Mouse (Mus musculus) layer of hippocampus, adult 6 months (tissue): ENCODE results near the gene Miip. TPM values are rescaled to one million over a fixed set of nuclear protein-coding genes. Genes with fewer than 3 reads are reported as not detected.

ENCODE experiments used
- long read RNA-seq, 2 experiments: library from polyadenylated mRNA; unstranded; transcript quantifications; one replicate each; pipeline ENCODE4 v2.0.0; 2019 to 2020
- polyA plus RNA-seq: library from polyadenylated mRNA; unstranded; fragments of <200 nt; fragmentation: Nextera tagmentation; gene quantifications from 2 replicates; pipeline ENCODE4 v1.2.3, GENCODE M21; 2021

Gene Miip
- polyA plus RNA-seq = 5.2 and 5.8 TPM in 2 replicates
- long read RNA-seq, experiment 1, transcript Miip-201 (10 exons, 1,813 nt) = major isoform, 5 of 11 reads
- long read RNA-seq, experiment 1, partial matches to known transcripts = 0 of 11 reads
- long read RNA-seq, experiment 1, other reads (novel, unspliced or antisense) = 6 of 11 reads
- long read RNA-seq, experiment 2, transcript Miip-201 (10 exons, 1,813 nt) = major isoform, 15 of 94 reads
- long read RNA-seq, experiment 2, transcript Miip-205 (9 exons, 1,909 nt) = minor isoform, 5 of 94 reads
- long read RNA-seq, experiment 2, partial matches to known transcripts = 0 of 94 reads
- long read RNA-seq, experiment 2, other reads (novel, unspliced or antisense) = 74 of 94 reads

DNA sequence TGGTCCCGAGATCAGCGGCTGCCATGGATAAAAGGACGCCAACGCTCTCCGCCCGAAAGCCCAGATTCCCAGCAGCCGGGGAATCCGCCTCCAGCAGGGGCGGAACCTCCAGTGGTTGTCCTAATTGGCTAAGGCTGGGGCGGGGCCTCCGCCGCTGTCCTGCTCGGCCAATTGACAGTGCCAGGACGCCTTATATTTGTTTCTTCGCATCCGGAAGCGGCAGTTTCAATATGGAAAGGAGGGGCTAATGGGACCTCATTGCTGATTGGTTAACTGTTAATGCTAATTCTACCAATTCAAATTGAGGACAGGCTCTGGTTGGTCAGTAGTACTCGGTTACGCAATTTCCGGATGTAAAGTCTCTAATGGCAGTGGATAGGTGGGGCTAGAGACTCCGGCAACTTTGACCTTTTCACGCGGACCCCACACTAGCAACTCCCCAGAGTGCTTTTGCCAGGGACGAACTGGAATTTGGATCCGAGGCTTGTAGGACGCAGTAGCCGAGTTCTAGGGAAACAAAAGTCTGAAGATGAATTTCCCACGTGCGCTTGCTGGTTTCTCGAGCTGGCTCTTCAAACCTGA, at the start of gene Miip, which contains the start of gene Fv1:
TSS of gene Miip (minus strand) at position 367 of the 582 bp plus-strand sequence.
TSS of gene Fv1 (plus strand) at position 530 of the 582 bp plus-strand sequence.

DNA sequence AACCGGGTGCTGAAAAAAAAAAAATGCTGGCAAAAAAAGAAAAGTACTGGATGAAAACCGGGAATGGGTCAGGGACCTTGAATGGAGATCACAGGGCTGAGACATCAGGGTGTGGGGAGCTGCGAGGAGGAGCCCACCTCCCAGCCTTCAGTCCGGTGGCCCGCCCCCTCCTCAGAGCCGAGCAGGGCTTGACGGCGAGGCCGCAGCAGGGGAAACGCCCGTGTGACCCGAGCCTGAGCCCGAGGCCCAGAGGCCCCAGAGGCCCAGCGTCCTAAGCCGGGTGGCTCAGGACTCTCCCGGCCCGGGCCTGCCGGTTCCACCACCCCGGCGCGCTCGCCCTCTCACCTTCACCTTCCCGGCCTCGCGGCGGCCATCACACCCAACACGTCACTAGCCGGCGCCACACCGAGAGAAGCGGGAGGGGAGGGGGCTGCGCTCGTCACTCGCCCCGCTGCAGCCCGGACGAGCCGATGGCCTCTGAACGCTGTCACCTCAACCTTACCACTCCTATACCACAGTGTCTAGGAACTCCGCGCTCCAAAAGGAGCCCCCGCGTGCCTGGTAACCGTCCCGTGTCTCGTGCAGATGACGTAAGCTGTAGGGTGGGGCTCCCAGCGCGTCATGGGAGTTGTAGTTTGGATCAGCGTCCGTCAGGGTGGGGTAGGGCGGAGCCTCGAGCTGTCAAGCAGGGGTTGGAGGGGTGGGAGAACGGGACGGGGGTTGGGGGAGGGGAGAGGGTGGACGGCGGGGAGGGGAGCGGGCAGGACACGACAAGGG, 35.9 kb upstream of the Miip start, which contains the start of gene Mfn2:
TSS of gene Mfn2 (minus strand) at position 392 of the 777 bp plus-strand sequence.

DNA sequence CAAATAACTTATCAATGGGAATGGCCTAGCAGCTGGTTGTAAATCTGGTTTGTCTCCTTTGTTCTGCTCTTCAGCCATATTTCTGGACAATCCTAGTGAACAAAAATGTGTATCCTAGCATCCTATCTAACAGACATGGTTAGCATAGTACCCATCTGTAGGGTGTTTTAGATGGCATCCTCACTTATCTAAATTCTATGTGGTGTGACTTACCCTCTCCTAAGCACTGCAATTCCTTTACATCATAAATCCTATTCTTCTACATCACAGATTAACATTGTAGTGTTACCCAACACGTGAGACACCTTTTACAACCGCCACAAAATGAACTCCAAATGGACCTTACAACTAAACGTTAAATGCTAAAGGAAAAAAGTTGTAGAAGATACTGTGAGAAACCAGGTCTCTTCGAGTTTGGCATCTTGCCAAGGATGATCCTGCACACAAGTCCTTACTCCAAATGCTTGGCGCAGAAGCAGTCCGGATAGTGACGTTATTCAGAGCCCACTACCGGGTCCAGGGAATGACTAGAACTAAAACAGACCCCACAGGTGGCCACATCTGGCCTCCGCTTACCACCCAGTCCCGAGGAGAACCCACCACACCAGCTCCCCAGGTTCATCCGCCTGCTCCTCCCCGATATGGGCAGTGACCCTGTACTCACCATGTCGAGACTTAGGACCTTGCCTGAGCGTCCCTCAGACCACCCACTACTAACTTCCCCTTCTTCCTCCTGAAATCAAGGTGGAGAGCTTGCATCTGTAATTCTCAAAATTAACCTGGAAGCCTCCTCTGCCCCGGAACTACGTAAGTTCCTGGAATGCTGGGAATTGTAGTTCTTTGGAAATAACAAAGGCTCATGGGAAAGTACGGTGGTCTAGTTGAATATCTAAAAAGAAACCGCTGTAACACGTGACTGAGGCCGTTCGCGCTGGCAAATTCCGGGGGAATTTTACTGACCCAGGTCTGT, 20.7 kb downstream of the Miip start, which contains the start of gene Zfp933:
TSS of gene Zfp933 (minus strand) at position 753 of the 970 bp plus-strand sequence.

Other genes with a start within 250 kb of the Miip start
- gene Zfp979, start 226.3 kb downstream of the Miip start, polyA plus RNA-seq = 0.38 and 0.60 TPM in 2 replicates
- gene Zfp534, start 166.3 kb downstream of the Miip start, polyA plus RNA-seq = not detected in 2 replicates
- 1.4 and 1.7 TPM in 2 replicates for gene Zfp984, start 59.0 kb downstream of the Miip start, polyA plus RNA-seq
- gene Zfp933, start 20.4 kb downstream of the Miip start, polyA plus RNA-seq = 1.6 and 2.1 TPM in 2 replicates
- gene Fv1, start 163 bp upstream of the Miip start, polyA plus RNA-seq = 1.4 and 1.7 TPM in 2 replicates
- 88.0 and 98.0 TPM in 2 replicates for gene Mfn2, start 35.9 kb upstream of the Miip start, polyA plus RNA-seq
- 17.2 and 18.9 TPM in 2 replicates for gene Plod1, start 68.0 kb upstream of the Miip start, polyA plus RNA-seq
- 3.0 and 3.4 TPM in 2 replicates for gene 2510039O18Rik, start 72.1 kb upstream of the Miip start, polyA plus RNA-seq
- not detected in 2 replicates for gene Nppb, start 117.0 kb upstream of the Miip start, polyA plus RNA-seq
- gene Nppa, start 131.9 kb upstream of the Miip start, polyA plus RNA-seq = 0.28 TPM in 1 of 2 replicates, not detected in the other
- 10.1 and 11.3 TPM in 2 replicates for gene Clcn6, start 170.0 kb upstream of the Miip start, polyA plus RNA-seq
- 2.8 and 3.3 TPM in 2 replicates for gene Mthfr, start 170.3 kb upstream of the Miip start, polyA plus RNA-seq
- 7.8 and 11.2 TPM in 2 replicates for gene Agtrap, start 219.2 kb upstream of the Miip start, polyA plus RNA-seq